Mouse (Mus musculus) neural tube, embryonic 13.5 days (tissue): Measurements from ENCODE around the gene Ssbp3. TPM values are rescaled to one million over a fixed set of nuclear protein-coding genes. Genes with fewer than 3 reads are reported as not detected.
A peak's percentile ranks its signal among the peaks of the same experiment; 100 is the strongest.

Experiments
- ATAC-seq: fragments of 200-750 bp; cut with Nextera tagmentation; 2 replicates; pipeline ENCODE4 v1.8.0; 2017; ENCODE audit warnings: low read depth, mild to moderate bottlenecking, moderate TSS enrichment, moderate library complexity
- H3K27ac ChIP-seq: fragments of 300-500 bp; sonication (generic); replicated peaks from 2 replicates; pipeline ENCODE4 v1.5.1; 2015; ENCODE audit warnings: moderate library complexity, mild to moderate bottlenecking, inconsistent platforms
- H3K27me3 ChIP-seq: fragments of 300-500 bp; sonication (generic); 2 replicates; pipeline ENCODE4 v1.6.1; 2015; ENCODE audit warnings: mild to moderate bottlenecking, inconsistent platforms
- H3K36me3 ChIP-seq: fragments of 300-500 bp; sonication (generic); 2 replicates; pipeline ENCODE4 v1.6.1; 2015; ENCODE audit warnings: mild to moderate bottlenecking, inconsistent platforms
- H3K4me1 ChIP-seq: fragments of 300-500 bp; sonication (generic); replicated peaks from 2 replicates; pipeline ENCODE4 v1.6.1; 2015; ENCODE audit warnings: inconsistent platforms
- H3K4me2 ChIP-seq: fragments of 300-500 bp; sonication (generic); 2 replicates; pipeline ENCODE4 v1.6.1; 2015; ENCODE audit warnings: inconsistent platforms, mild to moderate bottlenecking, moderate library complexity
- H3K4me3 ChIP-seq: fragments of 300-500 bp; sonication (generic); 2 replicates; pipeline ENCODE4 v1.5.1; 2015; ENCODE audit warnings: mild to moderate bottlenecking, inconsistent platforms
- H3K9ac ChIP-seq: fragments of 300-500 bp; sonication (generic); 2 replicates; pipeline ENCODE4 v1.6.1; 2015; ENCODE audit warnings: moderate library complexity, mild to moderate bottlenecking, inconsistent platforms
- H3K9me3 ChIP-seq: fragments of 300-500 bp; sonication (generic); 2 replicates; pipeline ENCODE4 v1.6.1; 2016; ENCODE audit warnings: inconsistent platforms
- WGBS: fragments of 180-500 bp; shearing (Covaris S2); methylation state at CpG from one replicate; pipeline ENCODE4 v1.1.7; 2015; 5-methylcytosine and 5-hydroxymethylcytosine counted together
- polyA plus RNA-seq: library from polyadenylated mRNA; unstranded; fragments of >200 nt; fragmentation: Nextera tagmentation; extraction: Ambion mirVana; gene quantifications from 2 replicates; pipeline ENCODE4 v1.2.1, GENCODE M21; 2015

Ssbp3 gene
- polyA plus RNA-seq, 1 experiment from 2014 or later: 186 TPM

DNA sequence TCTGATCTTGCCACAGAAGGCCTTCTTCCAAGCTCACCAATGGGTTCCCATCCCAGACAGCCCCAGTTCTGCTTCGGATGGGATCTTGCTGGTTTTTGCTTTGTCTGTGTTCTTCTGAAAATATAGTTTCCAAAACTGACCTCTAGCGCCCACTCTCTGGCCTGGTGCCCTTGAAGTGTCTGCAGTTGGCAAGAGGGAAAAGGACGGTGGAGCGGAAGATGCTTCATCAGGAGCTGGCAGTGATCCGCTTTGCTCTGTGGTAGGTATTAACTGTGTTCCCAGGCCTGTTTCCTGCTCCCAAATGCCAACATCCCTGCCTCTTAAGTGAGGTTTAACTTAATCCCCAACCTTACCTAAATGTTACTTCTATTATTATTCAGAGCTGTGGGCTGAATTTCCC, 43.3 kb downstream of the Ssbp3 start:
- Histone ChIP-seq H3K4me3 (no peak overlapping the region), H3K4me2 (no peak overlapping the region), H3K4me1 (peaks cover 93% of the 10 kb centered on the region), H3K36me3 (no peaks in the 10 kb centered on the region), H3K27ac (no peak overlapping the region), H3K9me3 (no peaks in the 10 kb centered on the region), H3K27me3 (no peaks in the 10 kb centered on the region), H3K9ac (peak overlapping the region; percentile 22; the same call in 1 of the 2 replicates)
- 88% methylated on average over 5 of the region's 5 CpGs for WGBS
- no peak for ATAC-seq

DNA sequence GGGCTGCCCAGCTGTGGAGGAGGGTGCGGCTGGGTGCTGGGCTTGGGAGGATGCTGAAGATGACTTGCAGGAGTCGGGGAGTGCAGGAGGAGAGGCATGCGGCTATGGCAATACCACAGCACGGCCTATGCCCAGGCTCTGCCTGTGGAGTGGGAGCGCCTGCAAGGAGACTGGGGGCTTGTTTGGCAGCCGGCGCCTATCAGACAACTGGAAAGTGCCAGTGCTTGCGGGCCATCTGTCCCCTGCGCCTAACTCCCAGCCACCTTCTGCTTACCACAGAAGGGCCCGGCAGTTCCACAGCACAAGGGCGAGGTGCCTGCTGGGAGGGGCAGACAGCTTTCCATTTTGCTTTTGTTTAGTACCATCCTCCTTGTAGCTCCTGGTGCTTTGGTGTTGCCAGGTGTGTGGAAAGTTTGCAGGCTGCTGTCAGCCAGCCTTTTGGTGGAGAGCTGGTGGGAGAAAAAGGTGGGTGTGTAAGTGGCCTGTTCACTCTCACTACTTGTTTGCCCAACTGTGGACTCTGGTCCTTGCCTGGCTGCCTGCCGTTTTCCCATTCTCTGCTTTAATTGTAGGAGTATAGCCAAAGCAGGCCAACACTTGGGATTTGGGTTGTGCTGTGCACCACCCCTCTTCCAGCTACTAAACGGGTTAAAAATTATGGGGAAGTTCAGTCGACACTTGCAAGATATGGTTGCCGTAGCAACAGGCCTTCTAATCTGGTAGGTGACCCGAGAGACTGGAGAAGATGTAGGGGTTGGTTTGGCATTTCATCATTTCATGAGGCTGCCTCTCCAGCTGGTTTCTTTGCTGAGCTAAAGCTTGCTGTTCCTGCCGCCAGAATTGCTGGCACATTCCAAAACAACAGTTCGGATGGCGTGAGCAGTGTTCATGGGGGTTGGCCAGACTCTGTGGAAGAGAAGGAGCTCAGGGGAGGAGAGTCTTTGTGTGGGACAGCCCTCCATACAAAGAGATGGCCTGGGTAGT, 45.5 kb downstream of the Ssbp3 start:
- H3K27ac ChIP-seq: peak overlapping the region; percentile 50
- no peaks in the 10 kb centered on the region for H3K36me3 ChIP-seq
- H3K4me2 ChIP-seq: peak overlapping the region; percentile 30; the same call in 1 of the 2 replicates
- H3K27me3 ChIP-seq: no peaks in the 10 kb centered on the region
- no peak overlapping the region for H3K4me3 ChIP-seq
- H3K9ac ChIP-seq: peak overlapping the region; percentile 38
- ATAC-seq: peak; percentile 26; the same call in 1 of the 2 replicates
- no peaks in the 10 kb centered on the region for H3K9me3 ChIP-seq
- 32% methylated on average over 19 of the region's 19 CpGs for WGBS
- H3K4me1 ChIP-seq: peaks cover 93% of the 10 kb centered on the region

GRCm38 (mm10) chr4:106958117-106958516, 47.6 kb downstream of the Ssbp3 start:
- ATAC-seq: no peak
- Histone ChIP-seq H3K27me3 (no peaks in the 10 kb centered on the region), H3K4me3 (no peak overlapping the region), H3K27ac (no peak overlapping the region), H3K9ac (no peak overlapping the region), H3K4me1 (peaks cover 97% of the 10 kb centered on the region), H3K9me3 (no peaks in the 10 kb centered on the region), H3K36me3 (no peaks in the 10 kb centered on the region), H3K4me2 (no peak overlapping the region)
- WGBS: 81% methylated on average over 2 of the region's 2 CpGs

DNA sequence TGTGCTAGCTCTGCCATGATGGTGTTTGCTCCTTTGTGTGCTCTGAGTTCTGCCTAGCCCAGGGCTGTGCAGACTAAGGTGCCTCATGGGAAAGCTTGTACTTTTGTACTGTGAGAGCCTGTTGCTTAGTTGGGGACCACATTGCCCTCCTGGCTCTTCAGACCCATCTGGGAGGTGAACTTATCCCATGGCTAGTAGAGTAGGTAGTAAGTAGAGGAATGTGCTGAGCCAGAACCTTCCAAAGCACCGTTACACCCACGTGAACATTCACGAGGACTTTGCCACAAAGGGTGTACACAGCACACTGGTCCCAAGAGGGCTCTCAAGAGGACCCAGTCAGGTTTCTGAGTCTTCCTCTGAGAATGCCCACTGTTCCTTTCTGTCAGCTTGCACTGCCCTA, 48.1 kb downstream of the Ssbp3 start:
- Histone ChIP-seq H3K36me3 (no peaks in the 10 kb centered on the region), H3K9ac (no peak overlapping the region), H3K9me3 (no peaks in the 10 kb centered on the region), H3K4me3 (no peak overlapping the region), H3K27ac (no peak overlapping the region), H3K27me3 (no peaks in the 10 kb centered on the region), H3K4me2 (no peak overlapping the region), H3K4me1 (peaks cover 97% of the 10 kb centered on the region)
- 82% methylated on average over 3 of the region's 3 CpGs for WGBS
- no peak for ATAC-seq

GRCm38 (mm10) chr4:106959506-106960302, 49.2 kb downstream of the Ssbp3 start:
- peak overlapping the region; percentile 72 for H3K27ac ChIP-seq
- no peak overlapping the region for H3K4me2 ChIP-seq
- ATAC-seq: 0 out of 2 replicates have a peak, but pooled peaks have one; percentile 11
- 39% methylated on average over 12 of the region's 12 CpGs for WGBS
- H3K9ac ChIP-seq: peak overlapping the region; percentile 12; the same call in 1 of the 2 replicates
- no peak overlapping the region for H3K4me3 ChIP-seq
- no peaks in the 10 kb centered on the region for H3K27me3 ChIP-seq
- no peaks in the 10 kb centered on the region for H3K36me3 ChIP-seq
- H3K9me3 ChIP-seq: no peaks in the 10 kb centered on the region
- H3K4me1 ChIP-seq: peaks cover 97% of the 10 kb centered on the region

- Histone ChIP-seq H3K27ac (peak overlapping the region; percentile 72), H3K36me3 (0 out of 2 replicates have a peak, but pooled peaks cover 3% of the 10 kb centered on the region), H3K9me3 (no peaks in the 10 kb centered on the region), H3K27me3 (no peaks in the 10 kb centered on the region), H3K4me3 (no peak overlapping the region), H3K4me1 (peaks cover 97% of the 10 kb centered on the region), H3K9ac (no peak overlapping the region), H3K4me2 (no peak overlapping the region)
- 64% methylated on average over 2 of the region's 2 CpGs for WGBS
- no peak for ATAC-seq
Observed at GRCm38 (mm10) chr4:106960476-106960875, 50.0 kb downstream of the Ssbp3 start.

DNA sequence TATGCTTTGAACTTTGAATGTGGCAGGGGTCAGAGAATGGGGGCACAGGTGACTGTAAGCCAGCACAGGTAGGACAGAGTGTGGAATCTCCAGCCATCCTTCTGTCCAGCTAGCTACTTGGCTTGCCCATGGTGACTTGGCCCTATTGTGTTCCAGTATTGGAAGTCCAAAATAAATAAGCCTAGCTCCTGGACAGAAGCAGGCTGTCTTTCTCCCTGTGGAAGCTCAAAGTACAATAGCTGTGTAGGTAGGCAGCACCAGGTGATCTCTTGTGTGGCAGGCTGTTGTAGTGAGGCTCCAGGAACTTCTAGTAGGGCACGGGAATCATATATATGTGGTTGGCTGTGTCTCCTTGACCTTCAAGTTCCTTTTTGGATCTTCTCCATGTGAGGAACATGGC, 50.8 kb downstream of the Ssbp3 start:
- no peak overlapping the region for H3K4me2 ChIP-seq
- H3K36me3 ChIP-seq: 0 out of 2 replicates have a peak, but pooled peaks cover 6% of the 10 kb centered on the region
- no peaks in the 10 kb centered on the region for H3K9me3 ChIP-seq
- no peak for ATAC-seq
- H3K4me3 ChIP-seq: no peak overlapping the region
- no peaks in the 10 kb centered on the region for H3K27me3 ChIP-seq
- peaks cover 96% of the 10 kb centered on the region for H3K4me1 ChIP-seq
- no peak overlapping the region for H3K9ac ChIP-seq
- 100% methylated on average over 1 of the region's 1 CpGs for WGBS
- 0 out of 2 replicates have a peak overlapping the region, but pooled peaks have one; percentile 13 for H3K27ac ChIP-seq

DNA sequence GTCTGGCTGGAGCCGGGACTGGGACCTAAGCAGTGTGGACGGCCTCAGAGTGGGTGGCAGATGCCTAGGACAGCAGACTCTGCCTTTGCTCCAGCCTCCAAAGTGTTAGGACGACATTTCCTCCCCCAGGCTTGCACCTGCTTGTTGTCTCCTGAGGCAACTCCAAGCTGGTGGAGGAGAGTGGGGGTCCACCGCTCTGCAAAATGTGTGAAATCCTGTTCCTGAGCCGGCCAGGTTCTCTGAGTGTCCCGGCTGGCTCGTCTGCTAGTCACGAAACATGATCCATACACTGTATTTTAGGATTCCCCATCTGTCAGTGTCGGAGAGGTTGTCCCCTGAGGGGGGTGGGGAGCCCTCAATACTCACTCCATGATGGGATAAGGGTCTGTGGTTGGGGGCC, 53.9 kb downstream of the Ssbp3 start:
- no peak overlapping the region for H3K9ac ChIP-seq
- WGBS: 67% methylated on average over 9 of the region's 9 CpGs
- H3K36me3 ChIP-seq: 0 out of 2 replicates have a peak, but pooled peaks cover 6% of the 10 kb centered on the region
- no peak overlapping the region for H3K4me3 ChIP-seq
- no peaks in the 10 kb centered on the region for H3K9me3 ChIP-seq
- no peaks in the 10 kb centered on the region for H3K27me3 ChIP-seq
- no peak for ATAC-seq
- peaks cover 98% of the 10 kb centered on the region for H3K4me1 ChIP-seq
- 0 out of 2 replicates have a peak overlapping the region, but pooled peaks have one; percentile 19 for H3K27ac ChIP-seq
- H3K4me2 ChIP-seq: no peak overlapping the region

GRCm38 (mm10) chr4:106964996-106965395, 54.5 kb downstream of the Ssbp3 start:
- Histone ChIP-seq H3K4me2 (no peak overlapping the region), H3K27ac (0 out of 2 replicates have a peak overlapping the region, but pooled peaks have one; percentile 19)
- ATAC-seq: 0 out of 2 replicates have a peak, but pooled peaks have one; percentile 16

DNA sequence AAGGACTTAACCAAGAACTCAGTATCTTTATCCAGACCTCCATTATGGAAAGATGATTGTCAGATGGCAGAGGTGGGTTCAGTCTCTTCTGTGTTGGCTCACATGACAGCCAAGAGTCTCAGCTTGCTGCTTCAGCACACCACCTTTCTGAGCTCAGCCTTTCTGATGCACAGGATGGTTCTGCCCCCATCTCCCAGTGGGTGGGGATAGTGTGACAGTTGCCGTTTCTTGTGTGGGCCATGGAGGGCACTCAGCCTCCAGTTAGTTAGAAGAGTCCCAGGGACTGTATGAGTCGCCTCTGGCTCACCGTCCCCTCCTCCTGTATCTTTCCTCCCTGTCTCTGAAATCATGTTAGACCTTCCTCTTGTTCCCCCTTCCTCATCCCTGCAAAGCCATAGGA, 55.9 kb downstream of the Ssbp3 start:
- peaks cover 98% of the 10 kb centered on the region for H3K4me1 ChIP-seq
- 73% methylated on average over 3 of the region's 3 CpGs for WGBS
- 0 out of 2 replicates have a peak, but pooled peaks cover 6% of the 10 kb centered on the region for H3K36me3 ChIP-seq
- no peak overlapping the region for H3K4me2 ChIP-seq
- H3K9me3 ChIP-seq: no peaks in the 10 kb centered on the region
- no peak overlapping the region for H3K9ac ChIP-seq
- H3K27ac ChIP-seq: no peak overlapping the region
- no peak overlapping the region for H3K4me3 ChIP-seq
- ATAC-seq: no peak
- no peaks in the 10 kb centered on the region for H3K27me3 ChIP-seq

More at GRCm38 (mm10) chr4:106964996-106965395, 54.5 kb downstream of the Ssbp3 start:
- no peak overlapping the region for H3K9ac ChIP-seq
- H3K9me3 ChIP-seq: no peaks in the 10 kb centered on the region
- 71% methylated on average over 10 of the region's 10 CpGs for WGBS
- H3K27me3 ChIP-seq: no peaks in the 10 kb centered on the region
- H3K4me1 ChIP-seq: peaks cover 98% of the 10 kb centered on the region
- H3K4me3 ChIP-seq: no peak overlapping the region
- H3K36me3 ChIP-seq: 0 out of 2 replicates have a peak, but pooled peaks cover 6% of the 10 kb centered on the region

GRCm38 (mm10) chr4:106968910-106969309, 58.4 kb downstream of the Ssbp3 start:
- Histone ChIP-seq H3K9ac (no peak overlapping the region), H3K27ac (no peak overlapping the region), H3K36me3 (0 out of 2 replicates have a peak, but pooled peaks cover 6% of the 10 kb centered on the region), H3K4me1 (peaks cover 98% of the 10 kb centered on the region), H3K27me3 (no peaks in the 10 kb centered on the region), H3K4me3 (no peak overlapping the region), H3K4me2 (no peak overlapping the region), H3K9me3 (no peaks in the 10 kb centered on the region)
- no peak for ATAC-seq
- 71% methylated on average over 8 of the region's 8 CpGs for WGBS
